Mouse (Mus musculus) heart, adult 9 months (tissue): ENCODE measurements around the gene Lhx1.

Experiments
- DNase-seq, 2 experiments: peaks; one replicate each; pipeline ENCODE4 v3.0.0; 2022; ENCODE audit warnings: low spot score in 2 of 2

The Lhx1 gene

DNA sequence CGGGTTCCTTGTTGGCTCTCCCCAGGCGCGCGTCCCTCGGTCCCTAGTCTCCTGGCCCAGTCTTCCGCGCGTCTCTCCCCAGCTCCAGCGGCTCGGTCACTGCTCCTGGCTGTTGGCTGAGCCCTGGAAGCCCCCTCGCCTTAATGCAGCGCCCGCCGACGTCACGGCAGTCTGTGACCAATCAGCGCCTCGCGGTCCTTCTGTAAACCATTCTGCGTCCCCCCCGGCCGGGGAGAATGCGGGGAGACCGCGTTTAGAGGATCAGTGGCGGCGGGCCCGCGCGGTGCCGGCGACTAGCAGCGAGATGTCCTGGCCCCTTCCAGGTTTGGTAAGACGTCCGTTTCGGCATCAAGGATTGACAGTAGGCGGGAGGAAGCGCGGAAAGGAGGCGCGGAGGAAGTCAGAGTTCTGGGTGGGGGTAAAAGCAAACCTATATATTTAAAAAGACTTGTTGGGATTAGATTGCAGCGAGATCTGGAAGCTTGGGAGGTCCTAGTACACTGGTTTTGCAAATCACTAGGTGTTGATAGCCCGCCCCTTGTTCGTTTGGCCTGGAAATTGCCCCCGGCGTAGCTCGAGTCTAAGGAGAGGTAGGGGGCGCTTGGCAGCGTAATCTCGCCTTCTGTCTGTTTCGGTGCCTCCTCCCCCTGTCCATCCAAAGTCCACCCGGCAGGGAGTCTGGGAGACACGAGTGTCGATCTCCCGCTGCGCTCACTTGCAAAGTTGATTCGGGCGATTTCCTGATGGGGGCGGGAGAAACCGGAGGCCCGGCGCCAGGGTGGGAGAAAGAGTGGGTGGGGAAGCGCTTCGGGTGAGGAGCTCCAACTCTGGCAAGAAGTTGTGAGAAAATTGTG lies at the start of gene Lhx1:
Lhx1 (minus strand) TSS at position 115 of the 854 bp plus-strand sequence.
- no peak for DNase-seq

DNA sequence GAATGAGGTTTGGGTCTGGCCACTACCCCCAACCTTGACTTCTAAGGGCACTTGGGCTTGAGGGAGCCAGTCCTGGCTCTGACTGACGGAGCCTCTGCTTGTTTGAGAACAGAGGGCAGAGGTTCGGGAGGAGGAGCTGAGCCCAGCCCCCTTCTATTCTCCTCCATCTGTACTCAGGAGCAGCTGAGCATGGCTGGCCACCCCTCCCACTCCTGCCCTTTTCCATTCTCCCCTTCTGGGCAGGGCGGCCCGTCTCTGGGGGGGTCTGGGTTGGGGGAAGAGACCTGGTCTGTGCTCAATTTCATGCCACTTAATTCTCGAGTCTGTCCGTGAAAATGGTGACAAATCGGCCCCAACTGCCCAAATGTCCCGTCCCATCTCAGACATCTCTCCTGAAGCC lies 49.5 kb upstream of the Lhx1 start:
- DNase-seq, result no peak

DNA sequence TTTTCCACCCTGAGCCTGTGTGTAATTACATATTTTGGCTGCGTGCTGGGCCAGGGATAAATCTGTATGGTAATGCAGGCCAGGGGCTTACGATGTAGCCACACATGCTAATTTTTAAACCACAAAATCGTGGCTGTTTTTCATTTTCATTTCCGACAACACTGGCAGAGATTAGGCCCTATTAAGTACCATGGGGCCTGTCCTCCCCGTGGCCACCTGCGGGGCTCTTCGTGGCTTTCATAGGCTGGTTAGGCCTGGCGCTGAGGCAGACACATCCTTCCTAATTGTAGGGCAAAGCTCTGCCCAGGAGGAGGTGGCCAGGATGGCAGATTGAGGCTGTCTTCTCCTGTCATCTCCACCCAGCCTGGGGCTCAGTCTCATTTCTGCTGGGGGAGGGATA lies 48.3 kb upstream of the Lhx1 start:
- no peak for DNase-seq

DNA sequence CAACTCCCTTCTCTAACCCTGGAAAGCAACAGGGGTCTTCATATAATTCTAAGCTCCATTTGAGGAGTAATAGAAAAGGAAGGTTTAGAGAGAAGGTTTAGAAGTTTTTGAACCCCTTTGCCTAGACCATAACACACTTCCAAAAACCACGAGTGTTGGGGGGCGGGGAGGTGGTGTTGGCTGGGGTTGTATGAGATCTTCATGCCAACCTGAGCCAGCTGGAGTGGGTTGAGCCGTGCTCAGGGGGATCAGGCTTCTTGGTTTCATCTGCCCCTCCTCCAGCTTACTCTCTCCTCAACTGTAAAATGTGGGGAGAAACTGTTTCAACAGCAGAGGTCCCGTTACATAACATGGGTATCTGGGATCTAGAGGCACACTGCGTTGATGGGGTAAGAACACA lies 45.5 kb upstream of the Lhx1 start:
- DNase-seq, result no peak

DNA sequence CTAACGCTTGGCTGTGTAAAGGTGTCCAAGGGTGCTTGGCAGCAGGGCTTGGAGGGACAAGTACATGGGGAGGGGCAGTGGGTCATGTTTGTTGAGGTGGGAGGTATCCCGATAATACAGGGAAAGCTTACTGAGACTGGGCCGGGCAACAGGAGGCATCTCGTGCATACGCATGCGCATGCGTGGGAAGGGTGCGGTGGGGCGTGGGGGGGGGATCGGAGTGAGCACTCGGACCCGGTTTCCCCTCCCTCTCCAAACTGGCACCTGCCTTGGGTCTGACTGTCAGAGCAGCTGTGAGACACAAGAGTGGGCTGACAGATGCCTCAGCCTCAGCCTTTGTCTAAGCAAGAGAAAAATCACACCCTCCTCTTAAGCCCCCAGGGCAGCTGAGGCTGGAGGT lies 45.1 kb upstream of the Lhx1 start:
- DNase-seq, result no peak

DNA sequence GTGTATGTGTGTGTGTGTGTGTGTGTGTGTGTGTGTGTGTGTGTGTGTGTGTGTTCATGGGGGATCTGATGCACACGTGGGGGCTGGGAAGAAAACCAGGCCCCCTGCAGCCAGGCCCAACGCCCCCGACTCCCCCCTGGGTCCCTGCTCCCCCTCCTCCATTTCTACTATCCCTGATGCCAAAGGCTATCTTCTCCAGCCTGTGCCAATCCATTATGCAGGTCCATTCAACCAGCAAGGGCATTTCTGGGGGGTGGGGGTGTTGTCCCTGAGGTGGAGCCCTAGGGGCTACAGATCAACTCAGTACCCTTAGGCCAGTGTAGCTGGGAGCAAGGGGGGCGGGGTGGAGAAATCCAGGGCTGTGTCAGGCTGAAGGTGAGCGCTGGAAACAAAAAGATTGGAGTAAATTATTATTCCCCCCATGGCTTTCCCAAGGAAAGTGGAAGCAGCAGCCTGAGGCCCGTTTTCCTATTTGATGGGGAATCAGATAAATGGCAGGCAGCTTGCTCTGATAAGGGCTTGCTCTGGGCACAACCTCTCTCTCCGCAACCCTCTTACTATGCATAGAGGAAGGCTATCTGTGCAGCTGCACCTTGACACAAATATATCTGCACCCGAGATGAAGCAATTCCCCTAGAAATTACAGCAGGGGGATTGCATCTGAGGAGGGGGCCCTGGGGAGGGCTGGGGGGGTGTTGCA lies 43.9 kb upstream of the Lhx1 start:
- DNase-seq, result no peak

DNA sequence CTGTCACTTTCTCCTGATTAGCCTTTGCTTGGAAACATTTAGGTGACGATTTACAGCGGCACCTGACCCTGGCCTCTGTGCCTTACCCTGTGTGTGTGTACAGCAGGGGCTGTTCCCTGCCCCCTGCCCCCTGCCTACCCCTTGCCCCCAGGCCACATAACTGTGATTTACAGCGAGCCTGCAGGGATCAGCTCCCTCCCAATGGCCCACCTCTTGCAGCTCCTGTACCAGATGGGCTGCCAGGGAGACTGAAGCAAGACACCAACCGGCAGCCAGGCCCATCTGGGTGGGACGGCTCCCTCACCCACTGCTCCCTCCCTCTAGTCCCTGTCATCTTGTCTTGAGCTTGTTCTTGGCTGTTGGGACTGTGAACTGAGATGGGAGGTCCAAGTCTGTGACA lies 43.1 kb upstream of the Lhx1 start:
- DNase-seq, result no peak

DNA sequence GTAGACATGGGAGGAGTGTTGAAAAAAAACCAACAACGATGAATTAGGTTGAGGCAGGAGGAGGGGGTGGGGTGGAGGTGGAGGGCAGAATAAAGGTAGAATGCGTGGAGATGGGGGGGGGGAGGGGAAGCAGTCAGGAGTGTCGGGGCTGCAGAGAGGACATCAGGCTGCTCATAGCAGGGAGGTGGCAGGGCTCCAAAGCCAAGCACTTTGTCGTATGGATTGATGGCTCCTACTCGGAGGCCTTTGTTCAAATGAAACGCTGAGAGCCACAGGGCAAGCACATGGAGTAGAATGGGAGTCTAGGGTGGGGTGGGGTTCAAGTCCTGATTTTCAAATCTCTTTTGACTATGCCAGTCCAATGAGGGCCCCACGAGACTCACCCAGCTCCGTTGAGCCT lies 41.4 kb upstream of the Lhx1 start:
- no peak for DNase-seq

DNA sequence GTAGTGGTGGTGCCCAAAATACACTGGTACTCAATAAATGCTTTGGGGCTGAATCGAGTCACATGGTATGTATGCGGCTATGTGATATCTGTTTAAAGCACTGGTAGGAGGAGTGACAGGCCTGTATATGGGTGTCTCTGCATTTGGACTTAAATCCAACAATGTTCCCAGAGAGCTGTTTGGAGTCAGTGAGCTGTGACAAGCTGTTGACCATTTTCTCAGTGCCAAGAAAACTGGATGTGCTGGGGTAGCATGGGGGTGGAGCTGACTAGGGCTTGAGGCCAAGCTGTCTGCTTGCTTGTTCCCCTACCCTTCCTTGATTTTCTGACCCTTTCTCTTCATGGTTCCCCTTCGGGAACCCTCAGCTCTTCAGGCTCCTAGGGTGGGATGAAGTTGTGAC lies 39.9 kb upstream of the Lhx1 start:
- DNase-seq, result no peak

DNA sequence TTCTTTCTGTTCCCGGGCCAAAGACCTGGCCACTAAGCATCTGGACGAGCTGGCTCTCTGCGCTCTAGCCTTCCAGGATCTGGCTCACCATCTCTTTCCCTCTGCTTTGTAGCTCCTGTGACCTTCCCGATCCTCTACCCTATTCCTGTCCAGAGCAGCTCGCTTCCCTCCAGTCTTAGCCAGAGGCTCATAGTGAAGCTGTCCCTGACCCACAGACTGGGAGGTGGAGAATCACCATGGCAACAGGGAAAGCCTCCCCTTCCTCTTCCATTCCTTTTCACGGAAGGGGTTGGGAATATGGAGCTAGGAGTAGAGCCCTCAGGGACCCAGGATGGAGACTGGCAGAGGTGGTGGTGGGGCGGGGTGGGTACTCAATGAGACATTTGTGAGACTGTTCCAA lies 38.0 kb upstream of the Lhx1 start:
- DNase-seq, result no peak

DNA sequence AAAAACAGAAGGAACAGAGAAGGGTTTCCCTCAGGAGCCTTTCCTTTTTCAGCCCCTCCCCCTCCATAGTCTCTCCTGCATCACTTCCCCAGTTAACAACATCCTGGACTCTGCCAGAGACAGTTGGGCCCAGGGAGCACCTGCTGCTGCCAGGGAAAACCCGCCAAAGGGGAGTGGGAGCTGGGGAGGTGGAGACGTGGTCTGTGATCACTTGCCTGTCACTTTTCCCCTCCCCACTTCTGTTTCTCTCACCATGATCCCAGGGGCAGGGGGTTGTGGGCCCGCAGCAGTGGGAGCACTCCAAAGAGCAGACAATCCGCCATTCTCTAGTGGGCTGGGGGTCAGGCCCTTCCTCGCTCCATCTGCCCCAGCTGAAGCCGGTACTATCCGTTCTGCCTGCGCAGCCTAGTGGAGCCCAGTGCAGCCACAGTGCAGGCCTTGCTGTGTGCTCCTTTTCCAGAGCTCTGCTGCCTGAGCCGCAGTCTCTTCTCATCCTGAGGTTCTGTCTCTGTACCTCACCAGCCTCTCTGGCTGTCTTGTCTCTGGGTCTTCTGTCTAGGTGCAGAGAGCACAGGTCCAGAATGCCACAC lies 37.5 kb upstream of the Lhx1 start:
- no peak for DNase-seq

DNA sequence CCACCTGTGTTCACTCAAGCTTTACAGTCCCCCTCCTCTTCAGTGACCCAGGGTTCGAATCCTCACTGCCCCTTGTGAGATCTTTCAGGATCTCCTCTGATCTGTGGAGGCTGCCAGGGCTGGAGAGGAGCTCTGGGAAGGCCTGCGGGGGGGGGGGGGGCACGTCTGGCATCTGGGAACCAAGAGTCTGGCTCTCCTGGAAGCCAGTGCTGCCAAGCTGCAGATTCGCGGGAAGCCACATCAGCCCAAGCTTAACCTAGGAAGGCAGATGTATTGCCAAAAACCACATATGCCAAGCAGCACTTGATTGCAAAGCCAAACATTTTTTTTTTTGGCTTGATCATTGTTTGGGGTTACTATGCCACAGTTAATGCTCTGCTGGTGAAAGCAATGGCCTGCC lies 36.2 kb upstream of the Lhx1 start:
- no peak for DNase-seq

DNA sequence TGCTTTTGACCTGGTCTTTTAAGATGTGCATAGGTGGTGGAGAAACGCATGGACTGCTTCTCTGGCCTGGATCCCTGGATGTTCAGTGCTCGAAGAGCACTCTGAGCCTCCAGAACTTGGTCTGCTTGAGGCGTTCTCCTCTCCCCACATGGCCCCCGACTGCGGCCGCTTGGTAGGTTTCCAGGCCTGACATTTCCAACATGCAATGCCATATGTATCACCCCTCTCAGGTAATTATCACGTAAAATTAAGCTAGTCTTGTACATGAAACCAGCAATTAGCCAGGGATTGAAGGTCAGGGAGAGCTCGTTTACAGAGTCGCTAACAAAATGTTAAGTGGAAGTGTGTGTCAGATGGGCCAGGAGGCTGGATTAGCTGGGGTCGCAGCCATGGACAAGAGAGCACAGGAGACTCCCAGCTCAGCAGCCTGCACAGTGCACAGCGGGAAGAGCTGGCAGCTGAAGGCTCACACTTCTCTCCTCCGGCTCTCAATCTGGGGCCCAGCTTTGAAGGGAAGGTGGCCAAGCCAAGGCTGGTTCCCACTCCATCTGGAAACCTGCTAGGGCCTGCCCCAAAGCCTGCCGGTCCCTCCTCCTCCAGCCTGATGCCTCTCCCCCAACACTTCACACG lies 28.6 kb upstream of the Lhx1 start:
- no peak for DNase-seq

DNA sequence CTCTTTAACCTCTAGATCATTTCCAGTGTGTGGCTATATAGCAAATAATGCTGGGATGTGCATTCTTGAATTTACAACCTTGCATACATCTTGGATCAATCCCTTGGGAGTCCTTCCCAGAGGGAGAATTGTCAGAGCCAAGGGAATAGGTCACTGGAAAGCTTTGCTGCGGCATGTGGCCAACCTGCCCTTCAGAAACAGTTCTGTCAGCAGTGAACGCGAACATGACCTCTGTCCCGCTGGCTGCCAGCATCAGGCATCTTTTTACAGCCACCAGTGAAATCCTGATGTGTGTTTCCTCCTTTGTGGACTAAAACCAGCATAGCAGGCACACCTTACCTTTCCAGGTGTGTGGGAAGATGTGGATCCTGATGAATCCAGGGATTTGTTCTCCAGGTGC lies 26.0 kb upstream of the Lhx1 start:
- DNase-seq, result no peak

DNA sequence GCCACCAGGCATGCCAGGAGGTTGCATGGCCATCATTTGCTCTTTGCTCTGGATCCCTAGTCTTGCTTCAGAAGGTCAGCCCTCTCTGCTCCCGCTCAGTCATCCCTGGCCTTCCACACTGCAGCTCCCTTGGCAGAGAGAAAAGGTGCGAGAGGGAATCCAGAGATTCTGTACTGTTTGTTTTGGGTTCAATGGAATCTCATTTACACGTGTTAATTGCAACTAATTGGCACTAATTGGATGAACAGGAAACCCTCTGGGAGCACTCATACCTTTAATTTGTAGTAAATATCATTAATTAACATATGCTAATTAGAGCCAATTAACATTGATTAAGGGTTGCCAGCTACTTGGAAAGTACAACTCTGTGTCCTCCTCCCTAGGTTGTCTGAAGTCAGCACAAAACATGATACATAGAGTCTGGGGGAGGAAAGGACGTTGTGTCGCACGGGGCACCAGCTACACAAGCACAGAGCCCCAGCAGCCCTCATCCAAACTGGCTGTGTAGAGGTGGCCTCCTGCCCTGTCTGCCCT lies 24.0 kb upstream of the Lhx1 start:
- DNase-seq, result no peak

DNA sequence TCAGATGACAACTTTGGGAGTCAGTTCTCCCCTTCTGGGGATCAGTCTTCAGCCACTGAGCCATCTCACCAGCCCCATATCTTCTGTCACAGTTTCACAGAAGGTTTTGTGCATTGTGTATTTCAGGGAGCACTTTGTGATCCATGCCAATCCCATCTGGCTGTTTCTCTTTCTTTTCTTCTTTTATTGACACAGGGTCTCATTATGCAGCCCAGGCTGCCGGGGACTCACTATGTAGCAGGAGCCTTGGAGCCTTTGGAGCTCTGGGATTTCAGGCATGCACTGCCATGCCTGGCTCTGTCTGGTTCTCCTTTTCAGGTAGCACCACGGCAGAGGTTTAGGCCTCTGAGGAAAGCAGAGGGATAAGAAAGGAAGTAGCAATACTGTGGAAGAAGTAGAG lies 23.0 kb upstream of the Lhx1 start:
- DNase-seq, result no peak

DNA sequence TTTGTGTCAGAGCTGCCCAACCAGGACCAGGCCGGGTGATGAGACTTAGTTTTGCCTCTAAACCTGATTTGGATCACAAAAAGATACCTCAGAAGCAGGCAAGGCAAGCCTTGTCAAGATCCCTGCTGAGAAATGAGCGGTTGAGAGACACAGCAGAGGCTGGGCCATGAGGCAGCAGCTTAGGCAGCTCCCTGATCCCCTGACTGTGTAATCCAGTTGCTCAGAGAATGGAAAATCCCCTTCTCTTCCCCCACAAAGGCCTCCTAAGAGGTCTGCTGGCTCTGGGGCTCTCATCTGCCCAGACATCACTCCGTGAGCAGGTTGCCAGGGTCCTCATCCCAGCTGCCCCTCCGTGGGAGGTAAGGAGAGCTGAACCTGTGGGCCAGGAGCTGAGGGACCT lies 14.6 kb upstream of the Lhx1 start:
- no peak for DNase-seq

DNA sequence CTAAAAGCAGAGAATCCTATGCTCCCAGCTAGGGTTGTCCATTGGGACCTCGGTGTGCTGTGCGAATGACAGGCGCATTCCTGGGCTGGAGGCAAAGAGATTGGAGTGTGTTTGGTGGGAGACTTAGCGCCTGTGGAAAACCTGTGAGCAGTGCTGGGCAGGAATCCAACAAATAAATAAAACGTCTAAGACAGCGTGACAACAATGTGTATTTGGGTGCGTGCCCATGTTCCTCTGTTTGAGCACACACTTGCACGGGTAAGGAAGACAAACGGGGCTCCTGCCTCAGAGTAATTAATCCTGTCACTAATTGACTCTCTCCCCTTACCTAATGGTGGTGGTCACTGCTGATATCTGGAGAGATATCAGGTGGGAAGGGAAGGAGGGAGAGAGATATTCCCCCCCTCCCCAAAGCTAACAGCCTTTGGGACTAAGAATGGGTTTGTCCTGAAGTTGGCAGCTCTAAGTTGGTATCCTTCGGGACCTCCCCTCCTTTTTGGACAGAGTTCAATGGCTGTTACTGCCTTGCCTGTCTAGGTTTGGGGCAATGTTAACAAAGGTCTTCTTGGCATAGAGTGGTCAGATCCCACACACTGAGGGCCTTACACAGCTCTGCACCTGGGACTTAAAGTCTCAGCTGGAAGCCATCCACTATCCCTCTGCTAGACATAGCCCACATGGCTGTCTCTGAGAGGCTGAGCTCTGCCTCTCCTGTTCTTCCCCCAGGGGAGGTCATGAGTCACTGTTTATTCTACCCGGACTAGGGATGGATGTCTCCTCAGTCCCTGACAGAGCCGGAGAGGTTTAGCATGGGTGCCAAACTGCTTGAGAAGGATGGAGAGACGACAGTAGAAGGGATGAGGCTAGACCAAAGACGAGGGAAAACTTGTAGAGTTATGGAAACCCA lies 4.7 kb upstream of the Lhx1 start:
- DNase-seq, result no peak

DNA sequence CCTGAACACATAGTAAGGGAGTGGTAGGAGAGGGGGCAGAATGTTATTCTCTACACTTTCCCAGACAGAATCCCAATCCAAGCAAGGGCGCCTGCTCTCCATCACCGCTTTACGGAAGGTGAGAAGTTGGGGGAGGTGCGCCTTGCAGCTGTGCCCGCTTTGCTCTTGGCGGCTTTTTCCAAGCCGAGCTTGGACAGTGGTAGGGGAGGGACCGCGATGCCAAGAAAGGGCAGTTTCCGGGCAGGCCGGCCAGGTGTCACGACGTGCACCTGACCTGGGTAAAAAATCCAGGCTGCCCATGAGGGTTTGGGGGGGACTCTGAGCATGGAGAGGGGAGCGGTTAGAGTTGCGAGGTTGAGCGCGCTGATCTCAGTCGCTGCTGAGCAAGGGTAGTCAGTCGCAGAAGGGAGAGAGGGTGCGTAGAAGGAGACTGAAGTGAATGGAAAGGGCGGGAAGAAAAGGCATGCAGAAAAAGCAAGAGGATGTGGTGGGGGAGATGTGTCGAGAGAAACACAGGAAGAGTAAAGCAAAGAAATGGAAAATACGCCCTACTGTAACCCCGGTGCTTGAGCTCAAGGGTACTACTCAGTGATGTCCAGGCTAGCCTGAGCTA lies 3.9 kb upstream of the Lhx1 start:
- DNase-seq, result no peak

DNA sequence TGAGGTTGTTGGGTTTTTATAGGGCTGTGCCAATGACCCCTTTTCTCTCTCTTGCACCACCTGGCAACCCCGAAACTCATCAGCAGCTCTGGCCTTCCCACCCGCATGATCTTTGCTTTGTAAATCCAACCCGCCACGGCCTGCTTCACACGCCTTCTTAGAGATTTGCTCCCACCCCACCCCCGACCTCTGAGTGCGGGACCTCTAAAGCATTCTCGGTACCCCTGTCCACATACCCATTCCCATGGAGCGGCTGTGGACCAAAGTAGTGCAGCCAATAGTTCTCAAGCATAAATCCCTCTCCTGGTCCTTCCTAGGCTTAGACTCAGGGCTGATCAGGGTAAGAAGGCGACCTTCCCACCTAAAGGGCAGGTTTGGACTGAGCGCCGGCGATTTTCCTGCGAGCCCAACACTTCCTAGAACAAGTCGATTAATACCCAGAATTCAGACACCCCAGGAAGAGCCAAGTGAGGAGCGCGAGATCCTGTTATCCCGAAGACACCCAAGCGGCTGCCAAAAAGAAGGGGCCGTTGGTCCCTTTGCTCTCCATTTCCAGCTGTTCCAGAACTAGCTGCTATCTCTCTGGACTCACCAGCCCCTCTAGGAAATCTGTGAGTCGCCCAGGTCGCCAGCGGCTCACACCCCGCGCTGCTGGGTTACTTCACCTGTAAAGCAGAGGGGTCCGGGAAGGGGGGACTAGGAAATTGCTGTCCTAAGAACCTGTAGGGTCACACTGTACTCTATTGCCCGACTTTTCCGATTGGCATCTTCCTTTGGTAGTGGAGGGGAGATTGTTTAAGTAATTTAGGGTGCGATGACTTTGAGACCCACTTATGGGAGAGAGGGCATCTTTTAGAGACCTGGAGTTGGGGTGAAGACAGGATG lies 1.9 kb upstream of the Lhx1 start:
- no peak for DNase-seq
